Mouse (Mus musculus) G1E (cell line): ENCODE results near the gene Map1lc3b. TPM values are rescaled to one million over a fixed set of nuclear protein-coding genes. Genes with fewer than 3 reads are reported as not detected.

Source experiments
- ATAC-seq: 2 replicates; pipeline ENCODE4 v1.8.0; 2016; ENCODE audit warnings: mild to moderate bottlenecking; ENCODE audit not compliant: insufficient number of reproducible peaks, poor library complexity, low FRiP score, severe bottlenecking; ENCODE audit errors: extremely low read depth
- DNase-seq: peaks from one replicate; pipeline ENCODE4 v3.0.0; 2012; ENCODE audit warnings: low spot score
- H3K27me3 ChIP-seq: 2 replicates; pipeline ENCODE4 v1.6.1; 2012; ENCODE audit warnings: mild to moderate bottlenecking, low read length, inconsistent platforms; ENCODE audit not compliant: insufficient read depth
- H3K36me3 ChIP-seq: replicated peaks from 2 replicates; pipeline ENCODE3; 2012; ENCODE audit warnings: mild to moderate bottlenecking, inconsistent platforms
- H3K4me1 ChIP-seq: 2 replicates; pipeline ENCODE4 v1.6.1; 2012; ENCODE audit warnings: low read depth, low read length, inconsistent platforms, mixed read lengths; ENCODE audit not compliant: insufficient read depth
- H3K4me3 ChIP-seq: 2 replicates; pipeline ENCODE4 v1.5.1; 2012; ENCODE audit warnings: low read depth, mild to moderate bottlenecking, inconsistent platforms, low read length, moderate library complexity, mixed read lengths
- H3K9me3 ChIP-seq: replicated peaks from 2 replicates; pipeline ENCODE4 v1.6.1; 2012; ENCODE audit warnings: inconsistent platforms
- CTCF ChIP-seq: IDR thresholded peaks from 2 replicates; pipeline ENCODE4 v1.5.1; 2012; ENCODE audit warnings: low read depth, low read length, inconsistent platforms, mixed read lengths
- GATA1 ChIP-seq: IDR thresholded peaks from 2 replicates; pipeline ENCODE4 v1.6.1; 2012; ENCODE audit warnings: borderline replicate concordance, low read length, inconsistent platforms, mixed read lengths
- GATA2 ChIP-seq: IDR thresholded peaks from 2 replicates; pipeline ENCODE4 v1.6.1; 2012; ENCODE audit warnings: low read depth, low read length, inconsistent platforms, borderline replicate concordance
- POLR2AphosphoS5 ChIP-seq: IDR thresholded peaks from 2 replicates; pipeline ENCODE4 v1.6.1; 2012; ENCODE audit warnings: low read depth, low read length, inconsistent platforms; ENCODE audit not compliant: insufficient replicate concordance
- TAL1 ChIP-seq: conservative IDR thresholded peaks from 2 replicates; pipeline ENCODE4 v1.6.1; 2012; ENCODE audit warnings: low read depth, low read length, inconsistent platforms, mixed read lengths
- polyA plus RNA-seq: library from polyadenylated mRNA; stranded (reverse); fragments of >175 nt; gene quantifications from 2 replicates; pipeline ENCODE4 v1.2.3, GENCODE M21; 2012
- total RNA-seq, 2 experiments: library from RNA; stranded (forward) in 1 of 2; stranded (reverse) in 1 of 2; fragments of 200-1000 nt in 1 of 2; fragments of >200 nt in 1 of 2; fragmentation: Nextera tagmentation in 1 of 2; gene quantifications; 2 replicates each; pipeline ENCODE4 v1.2.3; 2014 to 2017

Map1lc3b gene
- total and polyA plus RNA-seq, 3 experiments: 54.4 to 159 (median 109) TPM

- Histone ChIP-seq H3K9me3 (no peaks in the 10 kb centered on the region), H3K27me3 (no peaks in the 10 kb centered on the region; the same call in 1 of the 2 replicates), H3K4me1 (no peaks in the 10 kb centered on the region), H3K36me3 (no peaks in the 10 kb centered on the region), H3K4me3 (no peak overlapping the region)
- ATAC-seq (no peak), DNase-seq (no peak)
- TF ChIP-seq CTCF (no peak), GATA1 (no peak), POLR2AphosphoS5 (no peak), GATA2 (no peak), TAL1 (no peak)
These were observed 19.8 kb downstream of the Map1lc3b start for GRCm38 (mm10) chr8:121609916-121610315.

GRCm38 (mm10) chr8:121613419-121613818 is 23.3 kb downstream of the Map1lc3b start:
- Histone ChIP-seq H3K4me1 (no peaks in the 10 kb centered on the region), H3K36me3 (no peaks in the 10 kb centered on the region), H3K9me3 (no peaks in the 10 kb centered on the region), H3K4me3 (no peak overlapping the region), H3K27me3 (no peaks in the 10 kb centered on the region)
- DNase-seq (no peak), ATAC-seq (no peak)
- TF ChIP-seq CTCF (no peak), GATA1 (no peak), GATA2 (no peak)

DNA sequence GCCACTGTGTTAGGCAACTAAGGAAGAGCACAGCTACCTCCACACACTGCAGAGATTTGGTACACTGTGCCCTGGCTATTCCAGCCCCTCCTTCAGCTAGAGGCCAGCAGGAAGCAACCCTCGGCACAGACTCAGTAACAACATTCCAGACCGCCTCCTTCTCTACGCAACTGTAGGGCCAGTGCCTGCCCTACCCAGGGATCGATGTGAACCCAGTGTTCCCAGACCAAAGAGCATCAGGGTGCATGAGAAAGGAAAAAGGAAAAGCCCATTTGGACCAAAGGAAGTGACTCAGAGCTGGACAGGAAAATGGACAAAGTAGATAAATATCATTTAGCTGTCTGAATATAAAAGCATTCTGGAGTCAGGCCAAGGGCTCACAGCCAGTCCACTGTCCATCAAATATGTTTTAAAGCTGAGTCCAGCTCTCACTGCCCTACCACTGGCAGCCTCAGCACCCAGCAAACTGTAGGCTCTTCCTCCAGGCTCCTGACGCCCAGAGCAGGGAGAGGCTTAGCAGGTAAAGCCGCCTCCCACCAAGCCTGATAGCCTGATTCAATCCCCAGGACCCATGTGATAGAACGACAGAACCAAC is 29.3 kb downstream of the Map1lc3b start:
- no peaks in the 10 kb centered on the region for H3K27me3 ChIP-seq
- TF ChIP-seq GATA1 (no peak), CTCF (no peak), POLR2AphosphoS5 (no peak), TAL1 (no peak), GATA2 (no peak)
- no peaks in the 10 kb centered on the region for H3K36me3 ChIP-seq
- H3K9me3 ChIP-seq: no peaks in the 10 kb centered on the region
- DNase-seq (no peak), ATAC-seq (no peak)
- H3K4me3 ChIP-seq: no peak overlapping the region
- H3K4me1 ChIP-seq: no peaks in the 10 kb centered on the region

DNA sequence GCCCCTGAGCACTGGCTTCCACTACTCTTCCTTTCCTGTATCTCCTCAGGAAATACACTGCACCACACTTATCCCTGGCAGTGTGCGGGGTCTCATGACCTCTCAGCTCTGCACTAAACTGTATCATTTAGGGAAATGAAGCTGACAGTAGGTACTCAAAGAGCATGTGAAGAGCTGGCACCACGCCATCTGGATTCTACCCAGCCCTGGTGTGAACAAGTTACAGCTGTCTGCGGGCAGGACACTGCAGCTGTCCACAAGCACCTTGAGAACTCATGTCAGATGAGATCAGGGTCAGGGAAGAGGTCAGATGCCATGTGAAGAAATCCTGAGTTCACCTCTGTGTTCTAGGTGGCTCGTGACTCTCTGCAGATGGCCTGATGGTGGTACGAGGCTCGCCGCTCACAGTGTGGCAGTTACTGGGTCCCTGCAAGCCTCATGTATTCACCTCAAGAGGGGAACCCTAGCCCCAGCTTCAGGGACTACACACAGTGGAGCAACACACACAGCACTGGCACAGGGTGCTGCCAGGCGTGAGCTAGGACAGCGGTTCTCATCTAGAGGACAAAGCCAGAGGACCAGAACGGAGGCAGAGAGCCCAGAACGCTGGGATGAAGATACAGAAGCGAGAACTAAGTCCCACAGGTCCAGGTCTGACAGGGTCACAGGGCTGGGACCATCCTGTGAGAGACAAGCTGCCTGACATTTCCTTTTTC is 30.8 kb downstream of the Map1lc3b start:
- no peaks in the 10 kb centered on the region for H3K27me3 ChIP-seq
- H3K9me3 ChIP-seq: no peaks in the 10 kb centered on the region
- no peaks in the 10 kb centered on the region for H3K36me3 ChIP-seq
- DNase-seq: no peak
- no peak for ATAC-seq
- H3K4me3 ChIP-seq: no peak overlapping the region
- no peaks in the 10 kb centered on the region for H3K4me1 ChIP-seq
- TF ChIP-seq POLR2AphosphoS5 (no peak), GATA1 (no peak), TAL1 (no peak), GATA2 (no peak), CTCF (no peak)

DNA sequence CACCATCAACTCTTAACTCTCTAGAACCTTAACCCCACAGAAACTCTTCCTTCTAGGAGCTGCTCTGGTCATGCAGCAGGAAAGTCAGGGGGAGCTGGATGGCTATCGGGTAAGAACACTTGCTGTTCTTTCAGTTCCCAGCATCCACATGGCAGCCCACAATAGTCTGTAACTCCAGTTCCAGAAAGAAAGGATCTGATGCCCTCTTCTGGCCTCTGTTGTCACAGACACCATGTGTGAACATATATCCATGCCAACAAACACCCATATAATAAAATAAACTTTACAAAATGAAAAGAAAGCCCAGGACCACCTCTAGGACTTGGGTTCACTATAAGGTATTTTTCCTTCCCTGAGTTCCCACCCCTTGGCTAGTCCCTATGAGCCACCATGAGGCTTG is 31.7 kb downstream of the Map1lc3b start:
- Histone ChIP-seq H3K27me3 (0 out of 2 replicates have a peak, but pooled peaks cover 4% of the 10 kb centered on the region), H3K4me1 (no peaks in the 10 kb centered on the region), H3K9me3 (no peaks in the 10 kb centered on the region), H3K36me3 (no peaks in the 10 kb centered on the region), H3K4me3 (no peak overlapping the region)
- DNase-seq (no peak), ATAC-seq (no peak)
- TF ChIP-seq GATA2 (no peak), CTCF (no peak), TAL1 (no peak), GATA1 (no peak), POLR2AphosphoS5 (no peak)

DNA sequence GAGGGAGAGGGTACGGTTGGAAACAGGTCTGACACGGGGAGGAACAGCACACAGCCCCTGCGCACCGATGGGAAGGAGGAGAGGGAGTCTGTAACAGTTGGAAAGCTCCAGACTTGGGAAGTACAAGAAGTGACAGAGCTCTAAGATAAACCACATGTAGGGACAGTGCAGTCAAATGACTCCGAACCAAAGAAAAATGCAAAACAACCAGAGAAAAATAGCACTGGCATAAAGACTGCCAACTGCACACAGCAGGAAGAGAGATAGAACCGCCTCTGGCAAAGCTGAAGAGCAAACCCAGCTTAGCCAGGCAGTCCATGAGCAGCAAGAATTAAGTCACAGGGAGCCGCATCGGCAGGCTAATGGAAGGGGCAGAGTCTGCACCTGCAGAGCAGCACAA is 32.9 kb downstream of the Map1lc3b start:
- Histone ChIP-seq H3K4me3 (no peak overlapping the region), H3K36me3 (no peaks in the 10 kb centered on the region), H3K4me1 (no peaks in the 10 kb centered on the region), H3K27me3 (0 out of 2 replicates have a peak, but pooled peaks cover 4% of the 10 kb centered on the region), H3K9me3 (no peaks in the 10 kb centered on the region)
- TF ChIP-seq GATA1 (no peak), CTCF (no peak), TAL1 (no peak), GATA2 (no peak), POLR2AphosphoS5 (no peak)
- DNase-seq (no peak), ATAC-seq (no peak)
